Mouse (Mus musculus): ENCODE measurements at regions not wholly inside any gene's neighbourhood (a gene's known extent, or its start where the extent isn't known, plus 50 kb on each side); places are given as distances from the start of the nearest gene placed in this dataset.

DNA sequence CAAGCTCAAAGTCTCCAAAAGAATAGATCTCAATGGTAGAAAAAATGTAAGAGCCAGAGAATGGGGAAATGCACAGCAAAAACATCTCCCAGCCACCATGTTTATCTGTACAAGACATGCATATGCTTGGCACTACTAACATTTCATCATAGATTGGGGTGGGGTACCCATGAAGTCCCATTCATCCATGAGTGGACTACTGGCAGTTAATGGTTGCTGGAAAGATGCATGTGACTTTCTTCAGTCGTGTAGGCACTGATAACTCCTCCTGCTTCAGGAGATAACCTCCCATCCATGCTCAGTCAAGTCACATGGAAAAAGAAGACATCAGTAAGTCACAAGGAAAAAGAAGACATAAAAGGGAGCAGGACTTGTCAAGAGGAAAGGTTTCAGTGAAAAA lies 65.3 kb downstream of the Lpar4 start:
- no peak for DNase-seq (ENCODE audit: low read depth, low spot score)

- no peak for DNase-seq (ENCODE audit: low read depth, low spot score)
These were observed 66.4 kb downstream of the Lpar4 start for GRCm38 (mm10) chrX:106986794-106987193.

- no peak for DNase-seq (ENCODE audit: low read depth, low spot score)
These were observed 67.4 kb downstream of the Lpar4 start for GRCm38 (mm10) chrX:106987779-106988178.

DNA sequence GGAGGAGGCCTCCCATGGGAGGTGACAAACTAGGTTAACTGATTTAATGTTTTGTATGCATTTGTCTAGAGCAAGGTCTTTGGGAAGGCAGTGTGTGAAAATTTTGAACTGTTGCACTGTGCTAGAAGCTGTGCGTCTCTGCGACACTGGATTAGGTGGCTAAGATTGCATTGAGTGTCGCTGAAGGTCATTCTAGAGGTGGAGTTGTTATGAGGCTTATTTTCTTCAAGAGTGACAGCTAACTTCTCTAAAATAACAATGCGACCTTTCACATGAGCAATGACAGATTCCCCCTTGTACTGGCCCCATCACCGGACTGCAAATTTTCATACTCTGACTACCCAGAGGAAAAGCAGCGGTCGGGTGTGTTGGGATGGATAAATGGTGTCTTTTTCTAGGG lies 83.8 kb upstream of the P2ry10 start:
- no peak for DNase-seq (ENCODE audit: low read depth, low spot score)

GRCm38 (mm10) chrX:107008968-107009367 lies 79.3 kb upstream of the P2ry10 start:
- DNase-seq (ENCODE audit: low read depth, low spot score) = no peak

- no peak for DNase-seq (ENCODE audit: low read depth, low spot score)
These were observed 75.7 kb upstream of the P2ry10 start for GRCm38 (mm10) chrX:107012615-107013014.

- DNase-seq (ENCODE audit: low read depth, low spot score) = peak; percentile 3
These were observed 73.0 kb upstream of the P2ry10 start for GRCm38 (mm10) chrX:107015335-107015734.

DNA sequence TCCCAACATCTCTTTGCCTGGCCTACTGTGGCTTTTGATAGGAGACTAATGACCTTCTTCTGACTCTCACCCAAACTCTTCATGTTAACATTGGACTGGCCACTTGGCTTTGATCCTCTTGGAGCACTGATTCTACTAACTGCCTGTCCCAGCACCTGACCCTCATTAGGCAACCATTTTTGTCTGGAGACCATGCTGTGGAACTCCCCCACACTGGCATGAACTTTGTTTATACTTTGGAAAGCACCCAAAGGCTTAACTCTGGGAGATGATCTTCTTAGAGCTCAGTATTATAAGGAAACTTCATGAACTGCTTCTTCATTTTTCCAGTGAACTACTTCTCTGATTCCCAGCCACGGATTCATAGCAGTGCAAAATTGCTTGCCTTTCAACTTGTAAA lies 56.6 kb upstream of the P2ry10 start:
- DNase-seq (ENCODE audit: low read depth, low spot score) = no peak

DNA sequence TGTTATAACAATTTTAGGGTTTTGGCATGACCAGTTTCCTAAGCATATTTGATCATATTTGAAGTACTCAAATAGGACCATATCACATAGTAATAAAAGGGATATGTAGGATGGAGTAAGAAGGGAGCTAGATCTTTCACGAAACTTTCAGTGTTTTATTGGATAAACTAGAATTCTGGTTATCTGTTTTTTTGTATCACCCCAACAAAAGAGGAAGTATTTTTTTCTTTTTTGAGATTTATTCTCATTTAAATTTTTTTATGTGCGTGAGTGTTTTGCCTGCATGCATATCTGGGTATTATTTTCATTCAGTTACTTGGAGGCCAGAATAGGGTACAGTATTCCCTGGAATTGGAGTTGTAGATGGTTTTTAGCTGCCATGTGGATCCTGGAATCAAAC lies 50.3 kb upstream of the P2ry10 start:
- DNase-seq (ENCODE audit: low read depth, low spot score) = no peak

Data from CD4-positive helper T cell, adult 2 months (primary cell).